Mouse (Mus musculus): ENCODE results near the gene Dnajb13. TPM values are rescaled to one million over a fixed set of nuclear protein-coding genes. Genes with fewer than 3 reads are reported as not detected.

Gene Dnajb13
- polyA plus RNA-seq, 1 experiment from 2014 or later, result 0.18 TPM

DNA sequence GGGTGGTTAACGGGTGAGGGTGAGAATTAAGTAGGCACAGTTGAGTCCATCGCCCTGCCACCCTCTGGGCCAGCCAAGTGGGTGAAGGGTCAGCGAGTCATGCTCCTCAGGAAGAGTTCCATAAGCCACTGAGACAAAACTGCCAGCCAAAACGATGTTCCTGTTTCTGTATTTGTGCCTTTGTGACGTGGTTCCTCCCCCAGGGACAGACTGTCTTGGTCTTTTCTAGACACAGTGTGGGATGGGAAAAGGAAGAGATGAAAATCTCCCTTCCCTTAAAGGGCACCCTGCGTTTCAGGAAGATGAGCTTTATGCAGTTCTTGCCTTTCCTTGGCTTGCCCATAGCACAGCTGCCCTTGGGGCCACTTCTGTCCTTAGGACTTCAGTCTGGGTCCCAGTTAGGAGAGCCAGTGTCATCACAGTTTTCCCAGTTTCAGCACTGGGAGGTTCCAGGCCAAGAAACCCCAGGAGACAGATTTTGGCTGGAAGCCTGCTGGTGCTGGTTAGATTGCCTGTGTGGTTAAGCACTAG lies 53.1 kb downstream of the Dnajb13 start:
- H3K36me3 ChIP-seq (ENCODE audit: insufficient read depth), result peaks cover 49% of the 10 kb centered on the region
- H3K9me3 ChIP-seq (ENCODE audit: low read depth, low read length), result no peaks in the 10 kb centered on the region
- no peak overlapping the region; the same call in 1 of the 2 replicates for H3K27ac ChIP-seq (ENCODE audit: low read depth)
- ATAC-seq (ENCODE audit: insufficient read depth), result no peak
- WGBS, result 80% methylated on average over 6 of the region's 6 CpGs
- H3K4me2 ChIP-seq, result no peak overlapping the region
- DNase-seq, result peak; percentile 5
- H3K4me1 ChIP-seq (ENCODE audit: insufficient read depth), result no peaks in the 10 kb centered on the region; the same call in 1 of the 2 replicates
- no peak overlapping the region for H3K4me3 ChIP-seq (ENCODE audit: low read depth, low read length)
- no peaks in the 10 kb centered on the region for H3K27me3 ChIP-seq (ENCODE audit: insufficient read depth, low read length)
- H3K9ac ChIP-seq, result no peak overlapping the region
- TF ChIP-seq CTCF (IDR thresholded peaks at IDR 0.05; ENCODE audit: low read depth), result no peak

DNA sequence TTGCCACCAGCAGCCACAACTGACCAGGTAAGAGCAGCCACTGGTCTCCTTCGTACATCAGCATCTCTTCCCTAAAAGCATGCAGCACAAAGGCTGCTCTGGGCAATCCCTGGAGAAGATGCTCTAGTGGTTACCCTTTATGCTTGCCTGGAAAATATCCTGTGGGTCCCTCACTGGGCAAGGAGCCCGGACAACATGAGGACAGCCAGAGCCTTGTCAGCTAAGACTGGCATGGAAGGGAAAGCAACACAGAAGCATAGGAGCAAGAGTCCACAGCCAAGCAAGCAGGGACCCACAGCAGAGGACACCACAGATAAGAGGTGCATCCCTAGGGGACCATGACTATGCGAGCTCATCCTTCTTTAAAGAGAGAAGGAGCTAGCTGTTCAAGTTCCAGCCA lies 54.9 kb downstream of the Dnajb13 start:
- peaks cover 50% of the 10 kb centered on the region for H3K36me3 ChIP-seq (ENCODE audit: insufficient read depth)
- ATAC-seq (ENCODE audit: insufficient read depth), result no peak
- no peak overlapping the region for H3K9ac ChIP-seq

DNA sequence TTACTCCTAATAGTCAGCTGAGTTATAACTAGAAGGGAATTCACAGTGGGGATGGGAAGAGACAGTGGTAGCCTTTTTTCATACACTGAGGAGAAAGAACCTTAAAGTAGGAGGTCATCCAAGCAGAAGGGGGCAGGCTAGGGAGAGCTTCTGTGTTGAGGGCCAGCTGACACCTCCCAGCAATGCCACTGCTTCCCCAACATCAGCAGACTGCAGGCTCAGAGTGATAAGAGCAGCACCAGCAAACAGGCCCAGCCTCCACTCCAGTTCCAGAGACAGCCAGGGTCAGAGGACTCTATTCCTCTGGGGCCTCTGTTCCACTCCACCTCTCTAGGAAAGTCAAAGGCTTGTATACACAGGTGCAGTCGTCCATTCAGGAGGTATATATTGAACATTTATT lies 56.6 kb downstream of the Dnajb13 start:
- H3K4me2 ChIP-seq, result no peak overlapping the region
- no peak overlapping the region for H3K27ac ChIP-seq (ENCODE audit: low read depth)
- 44% methylated on average over 1 of the region's 1 CpGs for WGBS
- no peak overlapping the region for H3K9ac ChIP-seq
- H3K4me1 ChIP-seq (ENCODE audit: insufficient read depth), result no peaks in the 10 kb centered on the region
- no peaks in the 10 kb centered on the region for H3K27me3 ChIP-seq (ENCODE audit: insufficient read depth, low read length)
- DNase-seq (no peak), ATAC-seq (ENCODE audit: insufficient read depth) (no peak)
- H3K4me3 ChIP-seq (ENCODE audit: low read depth, low read length), result no peak overlapping the region
- no peak for TF ChIP-seq CTCF (IDR thresholded peaks at IDR 0.05; ENCODE audit: low read depth)
- H3K36me3 ChIP-seq (ENCODE audit: insufficient read depth), result peaks cover 55% of the 10 kb centered on the region
- no peaks in the 10 kb centered on the region for H3K9me3 ChIP-seq (ENCODE audit: low read depth, low read length)

More for the DNA sequence above, 54.9 kb downstream of the Dnajb13 start:
- no peak overlapping the region for H3K27ac ChIP-seq (ENCODE audit: low read depth)
- TF ChIP-seq CTCF (IDR thresholded peaks at IDR 0.05; ENCODE audit: low read depth), result no peak
- H3K4me1 ChIP-seq (ENCODE audit: insufficient read depth), result no peaks in the 10 kb centered on the region
- no peak overlapping the region for H3K4me2 ChIP-seq
- no peak for DNase-seq
- no peaks in the 10 kb centered on the region for H3K27me3 ChIP-seq (ENCODE audit: insufficient read depth, low read length)
- H3K9me3 ChIP-seq (ENCODE audit: low read depth, low read length), result no peaks in the 10 kb centered on the region
- H3K4me3 ChIP-seq (ENCODE audit: low read depth, low read length), result no peak overlapping the region
- 92% methylated on average over 3 of the region's 3 CpGs for WGBS

Other genes with a start within 250 kb of the Dnajb13 start
- gene P4ha3, start 229.4 kb downstream of the Dnajb13 start, polyA plus RNA-seq (2014; fragmentation: Nextera tagmentation; extraction: Ambion mirVana), result 21.2 and 22.0 TPM in 2 replicates
- gene C2cd3, start 142.7 kb downstream of the Dnajb13 start, polyA plus RNA-seq (2014; fragmentation: Nextera tagmentation; extraction: Ambion mirVana), result 29.6 and 31.9 TPM in 2 replicates
- 60.3 and 68.3 TPM in 2 replicates for gene Ppme1, start 142.7 kb downstream of the Dnajb13 start, polyA plus RNA-seq (2014; fragmentation: Nextera tagmentation; extraction: Ambion mirVana)
- gene Ucp3, start 42.0 kb downstream of the Dnajb13 start, polyA plus RNA-seq (2014; fragmentation: Nextera tagmentation; extraction: Ambion mirVana), result not detected in 2 replicates
- gene Ucp2, start 21.6 kb downstream of the Dnajb13 start, polyA plus RNA-seq (2014; fragmentation: Nextera tagmentation; extraction: Ambion mirVana), result 162 and 184 TPM in 2 replicates
- gene Coa4, start 22.1 kb upstream of the Dnajb13 start, polyA plus RNA-seq (2014; fragmentation: Nextera tagmentation; extraction: Ambion mirVana), result 15.4 and 18.2 TPM in 2 replicates
- gene Rab6a, start 92.5 kb upstream of the Dnajb13 start, polyA plus RNA-seq (2014; fragmentation: Nextera tagmentation; extraction: Ambion mirVana), result 102 and 105 TPM in 2 replicates
- gene Mrpl48, start 93.3 kb upstream of the Dnajb13 start, polyA plus RNA-seq (2014; fragmentation: Nextera tagmentation; extraction: Ambion mirVana), result 77.2 and 80.8 TPM in 2 replicates
- 17.7 TPM in 2 replicates for gene Plekhb1, start 147.5 kb upstream of the Dnajb13 start, polyA plus RNA-seq (2014; fragmentation: Nextera tagmentation; extraction: Ambion mirVana)
- gene Fam168a, start 191.7 kb upstream of the Dnajb13 start, polyA plus RNA-seq (2014; fragmentation: Nextera tagmentation; extraction: Ambion mirVana), result 42.8 and 47.8 TPM in 2 replicates